Mouse (Mus musculus): ENCODE results near the gene Atp4b. TPM values are rescaled to one million over a fixed set of nuclear protein-coding genes. Genes with fewer than 3 reads are reported as not detected.

The Atp4b gene
- polyA plus RNA-seq, 1 experiment from 2014 or later = not detected

- H3K4me2 ChIP-seq (ENCODE audit: low read depth, low read length) = peak overlapping the region; percentile 39
- H3K4me1 ChIP-seq (ENCODE audit: insufficient read depth) = peaks cover 41% of the 10 kb centered on the region
- peaks cover 71% of the 10 kb centered on the region for H3K36me3 ChIP-seq (replicated peaks; ENCODE audit: insufficient read depth, low read length)
- peak overlapping the region; percentile 41 for H3K9ac ChIP-seq (replicated peaks)
- DNase-seq (no peak), ATAC-seq (peak; percentile 71)
- H3K27me3 ChIP-seq (ENCODE audit: insufficient read depth, low read length) = no peaks in the 10 kb centered on the region
- TF ChIP-seq CTCF (IDR thresholded peaks at IDR 0.05; ENCODE audit: low read depth) = no peak
- 0 out of 2 replicates have a peak, but pooled peaks have one; percentile 63 for TF ChIP-seq EP300 (IDR thresholded peaks at IDR 0.05; ENCODE audit: low read depth)
- no peak overlapping the region for H3K4me3 ChIP-seq (ENCODE audit: low read depth, low read length)
- 35% methylated on average over 9 of the region's 9 CpGs for WGBS (ENCODE audit: insufficient replicate concordance)
- peak overlapping the region; percentile 87 for H3K27ac ChIP-seq (ENCODE audit: low read depth)
- H3K9me3 ChIP-seq (ENCODE audit: low read length) = no peaks in the 10 kb centered on the region
These were observed 43.3 kb downstream of the Atp4b start for GRCm38 (mm10) chr8:13353155-13353833.

- Histone ChIP-seq H3K4me1 (ENCODE audit: insufficient read depth) (peaks cover 41% of the 10 kb centered on the region), H3K9me3 (ENCODE audit: low read length) (no peaks in the 10 kb centered on the region), H3K4me3 (ENCODE audit: low read depth, low read length) (no peak overlapping the region), H3K9ac (replicated peaks) (peak overlapping the region; percentile 41), H3K27me3 (ENCODE audit: insufficient read depth, low read length) (no peaks in the 10 kb centered on the region), H3K36me3 (replicated peaks; ENCODE audit: insufficient read depth, low read length) (peaks cover 73% of the 10 kb centered on the region), H3K27ac (ENCODE audit: low read depth) (peak overlapping the region; percentile 87), H3K4me2 (ENCODE audit: low read depth, low read length) (peak overlapping the region; percentile 39)
- TF ChIP-seq EP300 (IDR thresholded peaks at IDR 0.05; ENCODE audit: low read depth) (no peak), CTCF (IDR thresholded peaks at IDR 0.05; ENCODE audit: low read depth) (no peak)
- WGBS (ENCODE audit: insufficient replicate concordance) = 75% methylated on average over 8 of the region's 8 CpGs
- no peak for ATAC-seq
- no peak for DNase-seq
These were observed 44.0 kb downstream of the Atp4b start for GRCm38 (mm10) chr8:13352601-13353000.

GRCm38 (mm10) chr8:13351593-13351992 lies 45.0 kb downstream of the Atp4b start:
- 62% methylated on average over 5 of the region's 5 CpGs for WGBS (ENCODE audit: insufficient replicate concordance)
- no peak for DNase-seq
- Histone ChIP-seq H3K9me3 (ENCODE audit: low read length) (no peaks in the 10 kb centered on the region), H3K9ac (replicated peaks) (no peak overlapping the region), H3K4me2 (ENCODE audit: low read depth, low read length) (no peak overlapping the region; the same call in 1 of the 2 replicates), H3K27me3 (ENCODE audit: insufficient read depth, low read length) (no peaks in the 10 kb centered on the region), H3K4me3 (ENCODE audit: low read depth, low read length) (no peak overlapping the region), H3K36me3 (replicated peaks; ENCODE audit: insufficient read depth, low read length) (peaks cover 72% of the 10 kb centered on the region), H3K4me1 (ENCODE audit: insufficient read depth) (peaks cover 41% of the 10 kb centered on the region), H3K27ac (ENCODE audit: low read depth) (no peak overlapping the region)
- TF ChIP-seq CTCF (IDR thresholded peaks at IDR 0.05; ENCODE audit: low read depth) = no peak
- no peak for TF ChIP-seq EP300 (IDR thresholded peaks at IDR 0.05; ENCODE audit: low read depth)
- no peak for ATAC-seq

- Histone ChIP-seq H3K9me3 (ENCODE audit: low read length) (no peaks in the 10 kb centered on the region), H3K36me3 (replicated peaks; ENCODE audit: insufficient read depth, low read length) (peaks cover 72% of the 10 kb centered on the region), H3K4me1 (ENCODE audit: insufficient read depth) (peaks cover 38% of the 10 kb centered on the region), H3K27me3 (ENCODE audit: insufficient read depth, low read length) (no peaks in the 10 kb centered on the region), H3K4me3 (ENCODE audit: low read depth, low read length) (no peak overlapping the region), H3K9ac (replicated peaks) (no peak overlapping the region), H3K27ac (ENCODE audit: low read depth) (no peak overlapping the region), H3K4me2 (ENCODE audit: low read depth, low read length) (no peak overlapping the region)
- 77% methylated on average over 7 of the region's 7 CpGs for WGBS (ENCODE audit: insufficient replicate concordance)
- no peak for DNase-seq
- TF ChIP-seq CTCF (IDR thresholded peaks at IDR 0.05; ENCODE audit: low read depth) = no peak
- TF ChIP-seq EP300 (IDR thresholded peaks at IDR 0.05; ENCODE audit: low read depth) = no peak
- no peak for ATAC-seq
These were observed 46.6 kb downstream of the Atp4b start for GRCm38 (mm10) chr8:13350052-13350451.

- peaks cover 22% of the 10 kb centered on the region for H3K4me1 ChIP-seq (ENCODE audit: insufficient read depth)
- H3K4me2 ChIP-seq (ENCODE audit: low read depth, low read length) = no peak overlapping the region
- WGBS (ENCODE audit: insufficient replicate concordance) = 65% methylated on average over 4 of the region's 4 CpGs
- no peaks in the 10 kb centered on the region for H3K27me3 ChIP-seq (ENCODE audit: insufficient read depth, low read length)
- DNase-seq (no peak), ATAC-seq (no peak)
- no peak overlapping the region for H3K4me3 ChIP-seq (ENCODE audit: low read depth, low read length)
- H3K9ac ChIP-seq (replicated peaks) = no peak overlapping the region
- H3K27ac ChIP-seq (ENCODE audit: low read depth) = no peak overlapping the region
- H3K36me3 ChIP-seq (replicated peaks; ENCODE audit: insufficient read depth, low read length) = peaks cover 71% of the 10 kb centered on the region
- TF ChIP-seq CTCF (IDR thresholded peaks at IDR 0.05; ENCODE audit: low read depth) (no peak), EP300 (IDR thresholded peaks at IDR 0.05; ENCODE audit: low read depth) (0 out of 2 replicates have a peak, but pooled peaks have one; percentile 14)
- H3K9me3 ChIP-seq (ENCODE audit: low read length) = no peaks in the 10 kb centered on the region
These were observed 53.5 kb downstream of the Atp4b start for GRCm38 (mm10) chr8:13343134-13343533.

- Histone ChIP-seq H3K27ac (ENCODE audit: low read depth) (no peak overlapping the region), H3K4me2 (ENCODE audit: low read depth, low read length) (no peak overlapping the region), H3K9me3 (ENCODE audit: low read length) (no peaks in the 10 kb centered on the region), H3K4me3 (ENCODE audit: low read depth, low read length) (no peak overlapping the region), H3K4me1 (ENCODE audit: insufficient read depth) (peaks cover 29% of the 10 kb centered on the region), H3K27me3 (ENCODE audit: insufficient read depth, low read length) (no peaks in the 10 kb centered on the region), H3K9ac (replicated peaks) (no peak overlapping the region), H3K36me3 (replicated peaks; ENCODE audit: insufficient read depth, low read length) (peaks cover 63% of the 10 kb centered on the region)
- TF ChIP-seq CTCF (IDR thresholded peaks at IDR 0.05; ENCODE audit: low read depth) = no peak
- no peak for TF ChIP-seq EP300 (IDR thresholded peaks at IDR 0.05; ENCODE audit: low read depth)
- no peak for ATAC-seq
- 47% methylated on average over 2 of the region's 2 CpGs for WGBS (ENCODE audit: insufficient replicate concordance)
- no peak for DNase-seq
These were observed 54.3 kb downstream of the Atp4b start for GRCm38 (mm10) chr8:13342340-13342739.

Measured in liver, postnatal 0 days (tissue).